Mouse (Mus musculus) right cerebral cortex, adult 18-20 months (tissue): ENCODE data around the gene Hoxc10.
A peak's percentile ranks its signal among the peaks of the same experiment; 100 is the strongest.

ENCODE experiments used
- DNase-seq: peaks from one replicate; pipeline ENCODE4 v3.0.0; 2022; ENCODE audit warnings: mixed read lengths

Gene Hoxc10

GRCm38 (mm10) chr15:102945185-102946077, 21.2 kb upstream of the Hoxc10 start:
- no peak for DNase-seq

GRCm38 (mm10) chr15:102947276-102947675, 19.3 kb upstream of the Hoxc10 start:
- no peak for DNase-seq

- no peak for DNase-seq
Observed at GRCm38 (mm10) chr15:102948842-102949241, 17.8 kb upstream of the Hoxc10 start.

- DNase-seq = no peak
Observed at GRCm38 (mm10) chr15:102949696-102950095, 16.9 kb upstream of the Hoxc10 start.

GRCm38 (mm10) chr15:102950877-102951276, 15.7 kb upstream of the Hoxc10 start:
- DNase-seq = no peak

- no peak for DNase-seq
Observed at GRCm38 (mm10) chr15:102953561-102953960, 13.0 kb upstream of the Hoxc10 start.

- no peak for DNase-seq
Observed at GRCm38 (mm10) chr15:102954192-102955006, 12.2 kb upstream of the Hoxc10 start, which contains the start of gene Hoxc11. Gene Hoxc11, plus strand, starts transcription at chr15:102954427.

GRCm38 (mm10) chr15:102955007-102955382, 11.6 kb upstream of the Hoxc10 start:
- DNase-seq = no peak

GRCm38 (mm10) chr15:102955833-102956640, 10.6 kb upstream of the Hoxc10 start:
- DNase-seq = no peak

GRCm38 (mm10) chr15:102956906-102957305, 9.7 kb upstream of the Hoxc10 start:
- DNase-seq = no peak

- DNase-seq = no peak
Observed at GRCm38 (mm10) chr15:102959663-102960191, 6.9 kb upstream of the Hoxc10 start.

GRCm38 (mm10) chr15:102961728-102962127, 4.9 kb upstream of the Hoxc10 start:
- no peak for DNase-seq

- no peak for DNase-seq
Observed at GRCm38 (mm10) chr15:102962492-102962891, 4.1 kb upstream of the Hoxc10 start.

- no peak for DNase-seq
Observed at GRCm38 (mm10) chr15:102963259-102963658, 3.3 kb upstream of the Hoxc10 start.

GRCm38 (mm10) chr15:102963671-102964640, 2.6 kb upstream of the Hoxc10 start:
- DNase-seq = no peak

GRCm38 (mm10) chr15:102965003-102965891, 1.3 kb upstream of the Hoxc10 start:
- DNase-seq = no peak

- DNase-seq = peak; percentile 9
Observed at GRCm38 (mm10) chr15:102965892-102966775, 462 bp upstream of the Hoxc10 start.

GRCm38 (mm10) chr15:102967312-102967510, 615 bp downstream of the Hoxc10 start, which contains the start of gene Hoxc5:
Gene Hoxc5, plus strand, starts transcription at chr15:102967443.
- no peak for DNase-seq
